Mouse (Mus musculus) forebrain, embryonic 13.5 days (tissue): ENCODE results near the gene Adcy10. TPM values are rescaled to one million over a fixed set of nuclear protein-coding genes. Genes with fewer than 3 reads are reported as not detected.

Experiments
- ATAC-seq: fragments of 200-750 bp; cut with Nextera tagmentation; 2 replicates; pipeline ENCODE4 v1.8.0; 2017
- H3K27ac ChIP-seq: fragments of 300-500 bp; sonication (generic); 2 replicates; pipeline ENCODE4 v1.5.1; 2015; ENCODE audit warnings: inconsistent platforms, mild to moderate bottlenecking, moderate library complexity
- H3K27me3 ChIP-seq: fragments of 300-500 bp; sonication (generic); 2 replicates; pipeline ENCODE4 v1.6.1; 2015; ENCODE audit warnings: mild to moderate bottlenecking, inconsistent platforms
- H3K36me3 ChIP-seq: fragments of 300-500 bp; sonication (generic); 2 replicates; pipeline ENCODE4 v1.6.1; 2015; ENCODE audit warnings: mild to moderate bottlenecking, inconsistent platforms; ENCODE audit not compliant: poor library complexity, severe bottlenecking
- H3K4me1 ChIP-seq: fragments of 300-500 bp; sonication (generic); 2 replicates; pipeline ENCODE4 v1.6.1; 2015; ENCODE audit warnings: inconsistent platforms
- H3K4me2 ChIP-seq: fragments of 300-500 bp; sonication (generic); 2 replicates; pipeline ENCODE4 v1.6.1; 2015; ENCODE audit warnings: inconsistent platforms, mild to moderate bottlenecking, moderate library complexity
- H3K4me3 ChIP-seq: fragments of 300-500 bp; sonication (generic); 2 replicates; pipeline ENCODE4 v1.5.1; 2015; ENCODE audit warnings: mild to moderate bottlenecking, inconsistent platforms
- H3K9ac ChIP-seq: fragments of 300-500 bp; sonication (generic); 2 replicates; pipeline ENCODE4 v1.6.1; 2015; ENCODE audit warnings: mild to moderate bottlenecking, inconsistent platforms
- H3K9me3 ChIP-seq: fragments of 300-500 bp; sonication (generic); replicated peaks from 2 replicates; pipeline ENCODE4 v1.6.1; 2016; ENCODE audit warnings: inconsistent platforms
- WGBS: fragments of 180-500 bp; shearing (Covaris S2); methylation state at CpG from one replicate; pipeline ENCODE4 v1.1.7; 2015; 5-methylcytosine and 5-hydroxymethylcytosine counted together
- polyA plus RNA-seq: library from polyadenylated mRNA; unstranded; fragments of >200 nt; fragmentation: Nextera tagmentation; extraction: Ambion mirVana; gene quantifications from 2 replicates; pipeline ENCODE4 v1.2.1, GENCODE M21; 2015

The Adcy10 gene
- polyA plus RNA-seq, 1 experiment from 2014 or later = 0.15 TPM

DNA sequence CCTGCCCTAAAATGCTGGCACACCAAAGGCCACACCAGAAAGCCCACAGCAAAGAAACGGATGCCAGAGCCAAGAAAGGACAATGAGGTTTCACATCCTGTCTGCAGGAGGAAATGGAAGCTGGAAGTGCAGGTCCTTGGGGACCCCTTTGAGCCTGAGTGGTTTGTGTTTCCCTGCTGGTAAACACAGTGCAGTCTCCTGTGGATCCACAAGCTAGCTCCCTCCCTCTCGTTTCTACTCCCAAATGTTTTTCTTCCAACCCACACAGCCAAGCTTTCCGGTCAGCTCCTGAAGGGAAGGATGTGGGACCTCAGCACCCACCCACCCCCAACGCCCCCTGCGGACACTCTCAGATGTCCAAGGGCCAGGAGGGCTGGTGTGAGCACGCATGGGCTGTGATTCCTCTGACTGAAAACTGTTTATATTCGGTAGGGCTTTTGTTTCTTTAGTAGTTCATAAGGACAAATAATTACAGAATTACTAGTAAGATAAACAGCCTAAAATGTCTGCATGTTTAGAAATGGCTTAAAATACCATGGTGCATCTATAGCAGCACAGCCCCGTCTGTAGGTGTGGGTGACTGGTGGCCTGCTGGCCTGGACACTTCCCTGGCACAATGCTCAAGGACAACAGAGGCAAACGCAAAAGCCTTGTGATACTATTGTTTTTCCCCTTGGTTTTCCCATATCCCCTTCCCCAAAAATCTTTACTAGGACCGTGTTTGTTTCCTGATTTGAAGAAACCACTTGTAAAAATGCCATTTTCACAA, 104.5 kb downstream of the Adcy10 start:
- H3K27me3 ChIP-seq = no peaks in the 10 kb centered on the region
- ATAC-seq = no peak
- H3K4me1 ChIP-seq = no peaks in the 10 kb centered on the region
- H3K36me3 ChIP-seq = peaks cover 41% of the 10 kb centered on the region
- no peak overlapping the region for H3K4me2 ChIP-seq
- H3K27ac ChIP-seq = no peak overlapping the region
- H3K4me3 ChIP-seq = no peak overlapping the region
- H3K9me3 ChIP-seq = no peaks in the 10 kb centered on the region
- 61% methylated on average over 10 of the region's 10 CpGs for WGBS
- H3K9ac ChIP-seq = no peak overlapping the region

DNA sequence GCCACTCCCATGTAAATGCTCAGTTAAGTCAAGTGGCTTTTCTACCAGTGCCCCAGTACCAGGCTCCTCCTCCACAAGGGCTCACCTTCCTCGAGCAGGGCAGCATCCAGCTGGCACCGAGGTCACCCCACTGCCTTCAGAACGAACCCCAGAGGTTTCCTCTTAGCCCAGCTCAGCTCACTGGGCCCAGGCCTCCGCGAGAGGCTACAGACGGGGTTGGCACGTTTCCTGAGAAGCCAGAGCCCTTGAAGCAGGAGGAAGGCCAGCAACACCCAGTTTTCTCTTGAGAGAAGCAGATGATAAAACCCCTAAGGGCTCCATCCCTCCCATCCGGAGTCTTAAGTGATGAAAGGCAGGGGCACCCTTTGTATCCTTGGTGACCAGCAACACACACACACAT, 105.8 kb downstream of the Adcy10 start:
- H3K4me3 ChIP-seq = no peak overlapping the region
- H3K27me3 ChIP-seq = no peaks in the 10 kb centered on the region
- no peak overlapping the region for H3K27ac ChIP-seq
- peaks cover 52% of the 10 kb centered on the region for H3K36me3 ChIP-seq
- no peak overlapping the region for H3K4me2 ChIP-seq
- H3K9me3 ChIP-seq = no peaks in the 10 kb centered on the region
- H3K4me1 ChIP-seq = no peaks in the 10 kb centered on the region
- peak; percentile 14; the same call in 1 of the 2 replicates for ATAC-seq
- 85% methylated on average over 8 of the region's 8 CpGs for WGBS
- H3K9ac ChIP-seq = no peak overlapping the region

DNA sequence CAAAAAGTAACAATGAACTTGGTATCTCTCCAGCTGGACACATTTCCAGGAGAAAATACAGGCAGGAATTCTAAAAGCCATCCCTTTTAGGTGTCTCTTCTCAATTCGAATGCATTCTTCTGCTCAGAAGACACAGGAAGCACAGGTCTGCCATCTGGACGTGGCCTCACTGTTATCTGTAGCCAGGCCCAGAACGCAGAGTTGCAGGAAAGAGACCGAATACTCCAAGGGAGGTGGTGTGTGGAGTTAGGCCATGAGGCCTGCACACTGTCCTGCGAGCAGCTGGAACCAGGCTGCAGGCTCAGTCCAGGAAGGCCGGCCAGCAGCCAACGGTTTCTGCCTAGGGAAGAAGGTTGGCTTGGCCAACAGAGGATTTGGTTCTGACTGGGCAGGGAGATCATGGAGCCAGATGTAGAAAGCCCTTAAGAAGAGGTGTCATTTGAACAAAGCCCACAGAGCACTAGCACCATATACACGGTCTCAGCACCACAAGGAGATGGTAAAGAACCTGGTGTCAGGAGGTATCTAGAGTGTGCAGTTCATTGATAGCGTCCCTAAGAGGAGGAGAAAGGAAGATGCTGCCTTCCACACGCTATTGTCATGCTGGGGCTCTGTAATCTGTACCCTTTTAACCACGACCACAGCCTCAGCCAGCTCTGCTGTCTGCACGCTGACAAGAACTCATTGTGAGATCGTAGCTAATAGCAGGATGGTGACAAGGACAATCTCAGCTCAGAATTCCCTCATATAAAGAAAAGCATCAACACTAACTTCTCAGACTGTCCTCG, 107.5 kb downstream of the Adcy10 start:
- 93% methylated on average over 14 of the region's 14 CpGs for WGBS
- H3K27ac ChIP-seq = no peak overlapping the region
- no peak for ATAC-seq
- H3K9ac ChIP-seq = no peak overlapping the region
- no peaks in the 10 kb centered on the region for H3K4me1 ChIP-seq
- H3K4me2 ChIP-seq = no peak overlapping the region
- peaks cover 61% of the 10 kb centered on the region for H3K36me3 ChIP-seq
- H3K9me3 ChIP-seq = no peaks in the 10 kb centered on the region
- H3K27me3 ChIP-seq = no peaks in the 10 kb centered on the region
- H3K4me3 ChIP-seq = no peak overlapping the region

DNA sequence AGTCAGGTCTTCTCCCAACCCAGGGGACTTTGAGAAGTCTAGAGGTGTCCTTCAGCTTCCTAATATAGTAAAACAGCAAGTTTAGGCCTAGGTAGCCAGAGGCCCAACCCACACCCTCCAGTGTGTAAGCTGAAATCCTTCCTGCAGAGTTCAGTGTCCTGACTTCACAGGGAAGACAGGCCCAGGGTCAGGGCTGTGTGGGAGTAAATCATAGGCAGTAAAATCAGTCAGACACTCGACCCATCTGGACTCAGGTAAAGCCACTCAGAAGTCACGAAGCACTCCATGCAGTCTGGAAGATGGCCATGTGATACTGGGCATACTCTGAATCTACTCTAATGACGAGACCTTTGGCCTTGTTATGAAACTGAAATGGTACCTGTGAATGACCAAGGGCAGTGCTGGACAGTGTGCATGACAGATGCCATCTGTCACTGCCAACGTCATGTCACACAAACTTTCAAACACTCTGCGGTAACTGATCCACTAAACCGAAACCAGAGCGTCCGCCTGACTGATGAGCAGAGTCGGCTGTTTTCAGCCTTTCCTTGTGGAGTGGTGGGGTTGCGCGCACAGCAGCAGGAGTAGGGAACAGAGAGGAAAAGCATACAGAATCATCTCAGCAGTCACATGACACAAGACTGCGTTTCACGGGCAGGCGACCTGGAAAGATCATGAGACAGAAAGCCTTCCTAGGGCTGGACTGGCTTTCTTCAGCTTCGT, 109.9 kb downstream of the Adcy10 start:
- Histone ChIP-seq H3K4me3 (no peak overlapping the region), H3K4me2 (no peak overlapping the region), H3K36me3 (peaks cover 74% of the 10 kb centered on the region), H3K9ac (no peak overlapping the region), H3K27ac (no peak overlapping the region), H3K9me3 (no peaks in the 10 kb centered on the region), H3K4me1 (no peaks in the 10 kb centered on the region), H3K27me3 (no peaks in the 10 kb centered on the region)
- ATAC-seq = no peak
- 95% methylated on average over 15 of the region's 15 CpGs for WGBS

DNA sequence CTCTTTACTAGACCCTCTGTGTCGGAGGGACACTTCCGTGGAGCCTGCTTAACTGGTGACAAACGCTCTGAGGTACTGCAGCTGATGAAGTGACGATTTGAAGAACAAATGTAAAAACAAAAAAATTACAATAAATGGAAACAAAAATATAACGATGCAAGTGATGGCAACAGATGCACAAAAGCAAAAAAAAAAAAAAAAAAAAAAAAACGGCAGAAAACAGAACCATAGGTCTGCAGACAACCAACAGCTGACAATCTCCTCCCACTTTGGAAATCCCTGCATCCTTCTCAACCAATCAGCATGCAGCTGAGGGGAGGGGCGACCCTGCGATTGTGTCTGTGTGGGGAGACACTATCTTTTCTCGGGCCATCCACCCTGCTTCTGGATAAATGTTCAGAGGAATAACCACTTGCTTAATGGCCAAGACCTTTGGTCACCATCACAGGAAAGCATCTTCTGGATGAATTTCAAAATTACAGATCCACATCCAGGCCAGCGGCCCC, 116.8 kb downstream of the Adcy10 start:
- peaks cover 67% of the 10 kb centered on the region for H3K36me3 ChIP-seq
- no peaks in the 10 kb centered on the region for H3K27me3 ChIP-seq
- H3K9ac ChIP-seq = no peak overlapping the region
- H3K27ac ChIP-seq = no peak overlapping the region
- no peaks in the 10 kb centered on the region for H3K4me1 ChIP-seq
- no peak overlapping the region for H3K4me3 ChIP-seq
- no peak for ATAC-seq
- 81% methylated on average over 9 of the region's 10 CpGs for WGBS
- no peaks in the 10 kb centered on the region for H3K9me3 ChIP-seq
- no peak overlapping the region for H3K4me2 ChIP-seq

DNA sequence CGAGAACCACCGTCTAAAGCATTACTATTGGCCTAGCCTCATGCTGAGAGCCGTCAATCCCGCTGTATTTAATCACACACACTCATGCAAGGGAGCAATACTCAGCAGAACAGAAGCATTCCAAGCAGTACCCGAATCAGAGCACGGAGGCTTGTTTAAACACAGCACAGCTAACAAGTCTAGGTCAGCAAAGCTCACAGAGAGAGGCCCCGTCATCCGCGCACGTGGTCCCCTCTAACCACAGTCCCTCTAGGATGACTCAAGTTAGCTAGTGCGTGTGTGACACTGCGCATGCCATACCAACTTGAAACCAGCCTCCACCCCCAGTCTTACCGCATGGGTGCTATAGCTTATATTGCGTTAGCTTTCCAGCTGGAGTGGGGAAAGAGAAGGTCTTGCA, 118.2 kb downstream of the Adcy10 start:
- H3K4me1 ChIP-seq = no peaks in the 10 kb centered on the region
- H3K9me3 ChIP-seq = no peaks in the 10 kb centered on the region
- H3K27ac ChIP-seq = no peak overlapping the region
- peaks cover 75% of the 10 kb centered on the region for H3K36me3 ChIP-seq
- no peak overlapping the region for H3K9ac ChIP-seq
- H3K4me2 ChIP-seq = no peak overlapping the region
- no peak overlapping the region for H3K4me3 ChIP-seq
- 88% methylated on average over 14 of the region's 14 CpGs for WGBS
- no peaks in the 10 kb centered on the region for H3K27me3 ChIP-seq
- no peak for ATAC-seq

DNA sequence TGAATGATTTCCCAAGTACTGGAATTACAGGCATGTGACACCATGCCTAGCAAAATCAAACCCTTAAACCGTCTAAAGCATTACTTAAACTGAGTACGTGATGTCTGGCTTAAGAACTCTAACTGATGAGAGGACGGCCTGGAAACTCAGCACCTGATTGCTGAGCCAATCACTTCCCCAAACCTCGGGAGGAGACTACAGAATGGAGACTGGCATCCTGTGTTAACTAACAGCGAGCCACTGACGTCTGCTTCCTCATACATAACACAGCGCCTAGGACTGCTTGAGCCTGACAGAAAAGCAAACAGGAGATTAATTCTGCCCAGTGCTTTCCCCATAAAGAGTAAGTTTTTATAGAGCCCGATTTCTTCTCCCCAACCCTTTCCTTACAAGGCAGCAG, 119.2 kb downstream of the Adcy10 start:
- Histone ChIP-seq H3K9me3 (no peaks in the 10 kb centered on the region), H3K9ac (no peak overlapping the region), H3K4me1 (no peaks in the 10 kb centered on the region), H3K4me2 (no peak overlapping the region), H3K27me3 (no peaks in the 10 kb centered on the region), H3K36me3 (peaks cover 69% of the 10 kb centered on the region), H3K27ac (no peak overlapping the region), H3K4me3 (no peak overlapping the region)
- 89% methylated on average over 8 of the region's 8 CpGs for WGBS
- ATAC-seq = no peak

DNA sequence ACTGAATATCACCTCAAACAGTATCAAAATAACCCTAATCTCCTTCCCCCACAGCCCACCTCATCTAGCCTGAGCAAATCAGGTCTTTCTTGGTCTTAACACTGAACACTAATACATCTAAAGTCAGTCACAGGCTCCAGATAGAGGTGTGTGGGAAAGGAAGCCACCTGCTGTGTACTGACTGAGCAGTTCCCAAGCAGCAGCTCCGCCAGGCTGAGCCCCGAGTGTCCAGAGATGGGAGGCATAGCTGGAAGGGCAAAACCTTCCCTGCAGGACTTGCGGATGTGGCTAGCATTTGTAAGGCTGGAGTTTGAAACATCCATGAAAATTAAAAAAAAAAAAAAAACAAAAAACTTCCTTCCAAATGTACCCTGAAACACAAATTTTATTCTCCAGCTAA, 120.1 kb downstream of the Adcy10 start:
- no peak for ATAC-seq
- Histone ChIP-seq H3K4me1 (peaks cover 8% of the 10 kb centered on the region), H3K36me3 (peaks cover 69% of the 10 kb centered on the region), H3K9me3 (no peaks in the 10 kb centered on the region), H3K27ac (no peak overlapping the region), H3K4me3 (no peak overlapping the region), H3K27me3 (no peaks in the 10 kb centered on the region), H3K9ac (no peak overlapping the region), H3K4me2 (no peak overlapping the region)
- WGBS = 88% methylated on average over 3 of the region's 3 CpGs

DNA sequence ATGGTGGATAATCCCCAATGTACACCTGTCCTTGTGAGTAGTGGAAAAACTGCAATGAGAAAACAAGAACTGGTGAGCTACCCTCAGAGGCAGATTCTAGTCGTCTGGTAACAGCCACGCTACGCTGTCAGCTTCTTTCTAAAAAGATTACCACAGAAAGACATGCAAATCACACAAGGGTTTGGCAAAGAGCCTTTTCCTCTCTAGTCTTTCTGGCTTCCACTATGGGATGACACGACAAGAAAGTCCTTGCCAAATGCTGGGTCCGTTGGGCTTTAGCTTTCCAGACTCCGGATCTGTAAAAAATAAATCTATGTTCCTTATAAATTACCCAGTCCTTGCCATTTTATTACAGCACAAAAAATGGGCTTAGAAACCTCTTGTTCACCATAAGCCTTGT, 120.8 kb downstream of the Adcy10 start:
- Histone ChIP-seq H3K4me1 (peaks cover 15% of the 10 kb centered on the region), H3K4me2 (no peak overlapping the region), H3K9ac (no peak overlapping the region), H3K9me3 (no peaks in the 10 kb centered on the region), H3K27ac (no peak overlapping the region), H3K4me3 (no peak overlapping the region), H3K36me3 (peaks cover 69% of the 10 kb centered on the region), H3K27me3 (no peaks in the 10 kb centered on the region)
- WGBS = 89% methylated on average over 6 of the region's 6 CpGs
- no peak for ATAC-seq

DNA sequence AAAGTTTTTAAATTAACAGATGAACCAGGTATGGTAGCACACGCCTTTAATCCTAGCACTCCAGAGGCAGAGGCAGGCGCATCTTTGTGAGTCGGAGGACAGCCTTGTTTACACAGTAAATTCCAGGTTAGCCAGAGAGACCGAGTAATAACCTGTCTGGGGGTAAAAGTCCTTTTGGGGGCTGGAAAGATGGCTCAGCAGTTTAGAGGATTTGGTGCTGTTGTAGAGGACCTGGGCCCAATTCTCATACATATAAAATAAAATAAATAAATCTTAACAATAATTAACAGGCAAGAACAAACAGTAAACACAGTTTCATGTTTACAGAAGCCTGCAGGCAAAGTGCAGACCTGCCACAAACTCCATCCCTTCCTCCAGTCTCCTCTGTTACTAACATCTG, 123.9 kb downstream of the Adcy10 start:
- Histone ChIP-seq H3K4me3 (no peak overlapping the region), H3K27me3 (no peaks in the 10 kb centered on the region), H3K27ac (no peak overlapping the region), H3K36me3 (peaks cover 44% of the 10 kb centered on the region), H3K9ac (no peak overlapping the region), H3K4me1 (peaks cover 21% of the 10 kb centered on the region), H3K4me2 (no peak overlapping the region), H3K9me3 (no peaks in the 10 kb centered on the region)
- ATAC-seq = no peak
- WGBS = 91% methylated on average over 4 of the region's 4 CpGs

DNA sequence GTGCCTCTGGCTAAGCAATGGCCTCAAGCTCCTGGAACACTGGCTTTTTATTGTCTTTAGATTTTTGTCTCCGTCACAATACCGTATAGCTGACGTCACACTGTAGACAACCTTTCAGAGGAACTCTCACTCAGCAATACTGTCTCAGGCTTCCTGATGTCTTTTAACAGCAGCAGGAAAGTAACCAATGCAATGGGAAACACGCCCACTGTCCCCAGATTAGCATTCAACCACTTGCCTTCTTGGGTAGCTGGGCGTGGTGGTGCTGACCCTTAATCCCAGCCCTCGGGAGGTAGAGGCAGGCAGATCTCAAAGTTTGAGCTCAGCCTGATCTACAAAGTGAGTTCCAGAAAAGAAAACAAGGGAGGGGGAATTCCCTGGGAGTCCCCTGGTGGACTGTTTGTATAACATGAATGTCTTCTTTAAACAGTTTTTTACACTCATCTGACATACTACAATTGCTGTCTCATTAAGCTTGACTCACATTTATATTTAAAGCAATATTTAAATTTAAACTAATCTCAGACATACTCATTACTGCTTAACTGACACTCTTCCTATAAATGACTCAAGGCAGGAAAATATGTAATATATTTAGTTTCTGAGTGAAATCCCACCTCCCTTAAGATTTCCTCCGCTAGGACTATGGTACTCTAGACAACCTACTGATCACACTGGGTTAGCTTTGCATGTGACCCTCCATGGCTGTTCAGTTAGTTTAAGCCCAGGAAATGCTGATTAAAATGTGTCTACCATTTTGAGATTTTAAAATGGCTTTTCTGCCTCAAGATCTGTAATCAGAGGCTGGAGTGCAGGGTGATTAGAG, 124.7 kb downstream of the Adcy10 start:
- Histone ChIP-seq H3K27me3 (no peaks in the 10 kb centered on the region), H3K4me2 (0 out of 2 replicates have a peak overlapping the region, but pooled peaks have one; percentile 19), H3K27ac (peak overlapping the region; percentile 59; the same call in 1 of the 2 replicates), H3K4me3 (no peak overlapping the region), H3K36me3 (peaks cover 44% of the 10 kb centered on the region), H3K9me3 (no peaks in the 10 kb centered on the region), H3K4me1 (peaks cover 21% of the 10 kb centered on the region), H3K9ac (no peak overlapping the region)
- peak; percentile 33; the same call in 1 of the 2 replicates for ATAC-seq
- WGBS = 39% methylated on average over 7 of the region's 7 CpGs
